Mouse (Mus musculus): ENCODE measurements around the gene Aifm1. TPM values are rescaled to one million over a fixed set of nuclear protein-coding genes. Genes with fewer than 3 reads are reported as not detected.

Gene Aifm1
- 5.7 and 16.2 TPM in 2 replicates for polyA plus RNA-seq (2011; ENCODE audit: insufficient read depth, insufficient read length, low replicate concordance, missing spikeins)

GRCm38 (mm10) chrX:48513166-48513807, at the start of gene Aifm1:
TSS of gene Aifm1 (minus strand) at chrX:48513563.
- WGBS: 12% methylated on average over 45 of the region's 45 CpGs
- Histone ChIP-seq H3K4me3 (replicated peaks; ENCODE audit: control insufficient read depth, low read depth, low read length) (peak within 1 kb of the TSS; percentile 87), H3K4me1 (ENCODE audit: control insufficient read depth, insufficient read depth, low read length) (no peaks in the 10 kb centered on the region; the same call in 1 of the 2 replicates), H3K27ac (ENCODE audit: control insufficient read depth, insufficient read depth, low read depth, low read length, poor library complexity) (peak within 1 kb of the TSS; percentile 30)
- TF ChIP-seq POLR2A (IDR thresholded peaks at IDR 0.05; ENCODE audit: borderline replicate concordance, control insufficient read depth, low read depth, low read length): peak; percentile 56; the same call in 1 of the 2 replicates
- TF ChIP-seq CTCF (IDR thresholded peaks at IDR 0.05; ENCODE audit: control insufficient read depth, insufficient read depth, low read length): no peak

GRCm38 (mm10) chrX:48532175-48532574, 18.8 kb upstream of the Aifm1 start:
- TF ChIP-seq CTCF (IDR thresholded peaks at IDR 0.05; ENCODE audit: control insufficient read depth, insufficient read depth, low read length): peak; percentile 81
- TF ChIP-seq POLR2A (IDR thresholded peaks at IDR 0.05; ENCODE audit: borderline replicate concordance, control insufficient read depth, low read depth, low read length): no peak
- no peak overlapping the region for H3K4me3 ChIP-seq (replicated peaks; ENCODE audit: control insufficient read depth, low read depth, low read length)
- H3K4me1 ChIP-seq (ENCODE audit: control insufficient read depth, insufficient read depth, low read length): no peaks in the 10 kb centered on the region
- no peak overlapping the region for H3K27ac ChIP-seq (ENCODE audit: control insufficient read depth, insufficient read depth, low read depth, low read length, poor library complexity)
- WGBS: 47% methylated on average over 3 of the region's 3 CpGs

GRCm38 (mm10) chrX:48526435-48526834, 13.1 kb upstream of the Aifm1 start:
- Histone ChIP-seq H3K4me1 (ENCODE audit: control insufficient read depth, insufficient read depth, low read length) (no peaks in the 10 kb centered on the region; the same call in 1 of the 2 replicates), H3K4me3 (replicated peaks; ENCODE audit: control insufficient read depth, low read depth, low read length) (no peak overlapping the region), H3K27ac (ENCODE audit: control insufficient read depth, insufficient read depth, low read depth, low read length, poor library complexity) (no peak overlapping the region)
- TF ChIP-seq CTCF (IDR thresholded peaks at IDR 0.05; ENCODE audit: control insufficient read depth, insufficient read depth, low read length) (no peak), POLR2A (IDR thresholded peaks at IDR 0.05; ENCODE audit: borderline replicate concordance, control insufficient read depth, low read depth, low read length) (no peak)
- WGBS: 6% methylated on average over 2 of the region's 3 CpGs

GRCm38 (mm10) chrX:48525866-48526265, 12.5 kb upstream of the Aifm1 start:
- WGBS: 73% methylated on average over 8 of the region's 8 CpGs
- H3K4me1 ChIP-seq (ENCODE audit: control insufficient read depth, insufficient read depth, low read length): no peaks in the 10 kb centered on the region; the same call in 1 of the 2 replicates
- H3K27ac ChIP-seq (ENCODE audit: control insufficient read depth, insufficient read depth, low read depth, low read length, poor library complexity): no peak overlapping the region
- TF ChIP-seq POLR2A (IDR thresholded peaks at IDR 0.05; ENCODE audit: borderline replicate concordance, control insufficient read depth, low read depth, low read length) (no peak), CTCF (IDR thresholded peaks at IDR 0.05; ENCODE audit: control insufficient read depth, insufficient read depth, low read length) (no peak)
- no peak overlapping the region for H3K4me3 ChIP-seq (replicated peaks; ENCODE audit: control insufficient read depth, low read depth, low read length)

- Histone ChIP-seq H3K4me1 (ENCODE audit: control insufficient read depth, insufficient read depth, low read length) (no peaks in the 10 kb centered on the region; the same call in 1 of the 2 replicates), H3K27ac (ENCODE audit: control insufficient read depth, insufficient read depth, low read depth, low read length, poor library complexity) (no peak overlapping the region), H3K4me3 (replicated peaks; ENCODE audit: control insufficient read depth, low read depth, low read length) (no peak overlapping the region)
- TF ChIP-seq CTCF (IDR thresholded peaks at IDR 0.05; ENCODE audit: control insufficient read depth, insufficient read depth, low read length) (no peak), POLR2A (IDR thresholded peaks at IDR 0.05; ENCODE audit: borderline replicate concordance, control insufficient read depth, low read depth, low read length) (no peak)
- 40% methylated on average over 1 of the region's 1 CpGs for WGBS
Measured at GRCm38 (mm10) chrX:48525332-48525731, 12.0 kb upstream of the Aifm1 start.

- Histone ChIP-seq H3K27ac (ENCODE audit: control insufficient read depth, insufficient read depth, low read depth, low read length, poor library complexity) (no peak overlapping the region), H3K4me1 (ENCODE audit: control insufficient read depth, insufficient read depth, low read length) (no peaks in the 10 kb centered on the region; the same call in 1 of the 2 replicates), H3K4me3 (replicated peaks; ENCODE audit: control insufficient read depth, low read depth, low read length) (no peak overlapping the region)
- 40% methylated on average over 3 of the region's 3 CpGs for WGBS
- TF ChIP-seq CTCF (IDR thresholded peaks at IDR 0.05; ENCODE audit: control insufficient read depth, insufficient read depth, low read length): no peak
- no peak for TF ChIP-seq POLR2A (IDR thresholded peaks at IDR 0.05; ENCODE audit: borderline replicate concordance, control insufficient read depth, low read depth, low read length)
Measured at GRCm38 (mm10) chrX:48523512-48523911, 10.1 kb upstream of the Aifm1 start.

- TF ChIP-seq CTCF (IDR thresholded peaks at IDR 0.05; ENCODE audit: control insufficient read depth, insufficient read depth, low read length): no peak
- TF ChIP-seq POLR2A (IDR thresholded peaks at IDR 0.05; ENCODE audit: borderline replicate concordance, control insufficient read depth, low read depth, low read length): no peak
- Histone ChIP-seq H3K4me3 (replicated peaks; ENCODE audit: control insufficient read depth, low read depth, low read length) (no peak overlapping the region), H3K4me1 (ENCODE audit: control insufficient read depth, insufficient read depth, low read length) (no peaks in the 10 kb centered on the region; the same call in 1 of the 2 replicates), H3K27ac (ENCODE audit: control insufficient read depth, insufficient read depth, low read depth, low read length, poor library complexity) (no peak overlapping the region)
- WGBS: 48% methylated on average over 3 of the region's 3 CpGs
Measured at GRCm38 (mm10) chrX:48521651-48522050, 8.3 kb upstream of the Aifm1 start.

- Histone ChIP-seq H3K4me3 (replicated peaks; ENCODE audit: control insufficient read depth, low read depth, low read length) (no peak overlapping the region), H3K4me1 (ENCODE audit: control insufficient read depth, insufficient read depth, low read length) (no peaks in the 10 kb centered on the region; the same call in 1 of the 2 replicates), H3K27ac (ENCODE audit: control insufficient read depth, insufficient read depth, low read depth, low read length, poor library complexity) (no peak overlapping the region)
- no peak for TF ChIP-seq CTCF (IDR thresholded peaks at IDR 0.05; ENCODE audit: control insufficient read depth, insufficient read depth, low read length)
- no peak for TF ChIP-seq POLR2A (IDR thresholded peaks at IDR 0.05; ENCODE audit: borderline replicate concordance, control insufficient read depth, low read depth, low read length)
- WGBS: 31% methylated on average over 20 of the region's 20 CpGs
Measured at GRCm38 (mm10) chrX:48519549-48520085, 6.3 kb upstream of the Aifm1 start.
